Mouse (Mus musculus) cerebellum, adult (tissue): ENCODE results near the gene Calr.

Experiments used
- ATAC-seq: cut with Nextera tagmentation; 2 replicates; pipeline ENCODE4 v1.9.2; 2017; ENCODE audit warnings: mild to moderate bottlenecking, moderate library complexity, mixed read lengths; ENCODE audit not compliant: insufficient number of reproducible peaks, low FRiP score, low TSS enrichment

Calr gene

GRCm38 (mm10) chr8:84823653-84824052 is 23.1 kb downstream of the Calr start:
- ATAC-seq: peak; percentile 86

- no peak for ATAC-seq
These were observed 24.0 kb downstream of the Calr start, which contains the start of gene Dand5 for GRCm38 (mm10) chr8:84822723-84823122. Gene Dand5, minus strand, starts transcription at chr8:84822823.

DNA sequence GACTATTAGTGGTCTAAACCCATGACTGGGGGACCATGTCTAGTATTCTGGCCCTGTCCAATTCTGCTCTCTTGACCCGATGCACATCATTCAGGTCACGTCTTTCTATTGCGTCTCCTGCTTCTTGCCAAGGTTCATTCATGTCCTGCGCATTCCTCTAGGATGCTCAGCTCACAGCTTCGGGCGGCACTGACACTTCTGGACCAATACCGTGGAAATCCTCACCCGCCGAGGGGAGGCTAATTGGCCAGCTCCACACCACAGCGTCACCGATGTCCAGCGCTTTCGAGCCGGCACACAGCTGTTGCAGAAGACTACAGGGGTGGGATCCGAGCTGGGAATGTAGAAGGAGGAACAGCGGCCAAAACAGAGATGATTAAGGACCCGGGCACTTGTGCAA is 30.6 kb downstream of the Calr start:
- ATAC-seq: no peak

GRCm38 (mm10) chr8:84815547-84815946 is 31.2 kb downstream of the Calr start:
- peak; percentile 69 for ATAC-seq

DNA sequence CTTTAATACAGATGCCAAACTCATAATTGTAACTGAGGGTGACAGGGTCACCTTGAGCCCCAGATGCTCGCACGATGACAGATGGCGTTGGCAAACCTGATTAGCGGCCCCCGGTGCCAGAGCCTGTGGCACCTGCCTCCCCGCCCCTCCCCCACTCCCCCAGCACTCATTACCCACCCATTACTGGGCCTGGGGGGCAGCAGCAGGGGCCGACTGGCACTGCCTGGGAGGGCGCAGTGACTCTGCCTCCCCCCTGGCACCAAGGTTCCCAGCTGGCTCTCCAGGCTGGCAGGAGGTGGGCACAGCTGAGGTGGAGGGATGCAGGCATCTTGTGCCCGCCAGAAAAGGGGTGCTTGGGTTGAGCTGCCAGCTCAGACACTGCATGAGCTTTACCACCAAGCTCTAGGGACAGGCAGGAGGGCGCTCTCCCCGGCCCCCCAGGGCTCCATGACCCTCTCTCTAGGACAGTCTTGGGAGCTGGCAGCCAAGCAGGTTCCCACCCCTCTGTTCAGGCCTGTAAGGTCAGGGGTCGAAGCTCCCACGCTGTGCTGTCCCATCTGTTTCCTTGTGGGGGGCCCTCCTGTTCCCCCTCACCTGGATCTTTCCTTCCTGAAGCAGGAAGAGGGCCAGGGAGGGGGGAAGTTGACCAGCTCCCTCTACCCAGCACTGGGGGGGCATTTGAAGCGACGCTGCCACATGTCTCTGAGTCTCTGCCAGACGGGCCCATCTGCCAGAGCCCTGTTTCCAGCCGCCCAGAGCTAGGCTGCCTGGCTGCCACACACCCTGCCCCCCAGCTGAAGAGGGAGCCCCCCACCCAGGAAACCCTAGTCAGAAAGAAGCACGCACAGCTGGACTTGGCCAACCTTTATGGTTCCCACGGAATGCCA is 31.9 kb downstream of the Calr start:
- ATAC-seq: 0 out of 2 replicates have a peak, but pooled peaks have one; percentile 22

GRCm38 (mm10) chr8:84814240-84814554 is 32.5 kb downstream of the Calr start:
- ATAC-seq: no peak

GRCm38 (mm10) chr8:84813830-84814229 is 32.9 kb downstream of the Calr start:
- ATAC-seq: no peak

DNA sequence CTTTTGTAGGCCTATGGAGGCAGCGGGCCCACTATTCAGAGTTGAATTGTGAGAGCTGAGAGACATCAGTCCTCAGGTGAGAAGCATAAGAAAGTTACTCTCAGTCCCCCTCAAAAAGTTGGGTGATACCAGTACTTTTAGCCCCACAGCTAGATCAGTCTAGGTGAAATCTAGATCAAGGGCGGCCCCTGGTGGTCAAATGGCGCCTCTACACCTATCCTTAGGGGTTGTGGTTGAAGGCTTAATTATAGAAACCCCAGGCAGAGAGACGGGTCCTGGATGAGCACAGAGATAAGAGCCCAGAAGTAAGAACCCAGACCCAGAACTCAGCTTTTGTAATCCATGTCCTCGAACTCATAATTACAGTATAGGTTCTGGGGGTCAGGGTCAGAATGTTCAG is 33.7 kb downstream of the Calr start:
- ATAC-seq: 0 out of 2 replicates have a peak, but pooled peaks have one; percentile 8

DNA sequence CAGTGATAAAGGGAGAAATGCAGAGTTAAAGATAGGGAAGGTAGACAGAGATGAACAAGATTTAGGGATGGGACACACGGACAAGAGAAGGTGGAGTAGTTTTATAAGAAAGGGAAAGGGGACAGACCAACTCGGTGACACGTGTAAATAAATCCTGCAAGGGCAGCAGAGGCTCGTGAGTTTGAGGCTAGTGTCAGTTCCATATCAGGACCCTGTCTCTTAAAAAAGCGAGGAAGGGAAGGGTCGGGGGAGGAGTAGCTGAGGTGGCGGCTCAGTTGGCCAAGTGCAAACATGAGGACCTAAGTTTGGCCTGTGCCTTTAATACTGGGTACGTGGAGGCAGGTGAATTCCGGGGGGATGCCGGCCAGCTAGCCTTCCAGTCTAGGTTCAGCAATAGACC is 35.4 kb downstream of the Calr start:
- no peak for ATAC-seq

DNA sequence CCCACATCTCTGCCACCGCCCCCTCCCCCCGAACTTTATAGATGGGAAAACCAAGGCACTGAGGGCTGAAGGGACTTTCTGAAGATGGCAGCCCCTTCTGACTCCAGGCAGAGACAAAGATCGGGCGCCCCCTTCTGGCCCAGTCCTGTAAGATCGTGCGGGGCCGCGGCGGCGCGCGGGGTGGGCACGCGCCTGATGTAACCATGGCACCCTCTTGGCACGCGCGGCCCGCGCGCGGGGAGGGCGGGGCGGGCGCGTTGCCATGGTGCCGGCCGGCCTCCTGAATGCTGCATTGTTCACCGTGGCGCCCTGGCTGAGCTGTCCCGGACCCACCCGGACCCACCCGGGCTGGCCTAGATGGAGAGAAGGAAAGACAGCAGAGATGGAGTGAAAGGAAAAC is 35.8 kb downstream of the Calr start:
- peak; percentile 26 for ATAC-seq

DNA sequence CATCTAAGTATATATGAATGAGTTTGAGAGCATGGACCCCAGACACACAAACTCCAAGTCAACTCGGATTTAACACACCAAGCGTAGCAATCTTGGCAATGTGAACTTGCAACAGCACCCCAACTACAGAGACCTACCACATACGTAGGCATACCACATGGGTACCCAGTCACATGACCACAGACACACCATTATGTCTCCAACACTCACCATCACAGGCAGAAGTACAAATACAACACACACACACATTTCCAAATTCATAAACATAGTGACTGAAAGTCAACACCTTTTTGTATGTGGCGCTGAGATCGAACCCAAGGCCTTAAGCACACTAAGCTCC is 36.8 kb downstream of the Calr start:
- ATAC-seq: no peak

GRCm38 (mm10) chr8:84809109-84809940 is 37.4 kb downstream of the Calr start:
- no peak for ATAC-seq

DNA sequence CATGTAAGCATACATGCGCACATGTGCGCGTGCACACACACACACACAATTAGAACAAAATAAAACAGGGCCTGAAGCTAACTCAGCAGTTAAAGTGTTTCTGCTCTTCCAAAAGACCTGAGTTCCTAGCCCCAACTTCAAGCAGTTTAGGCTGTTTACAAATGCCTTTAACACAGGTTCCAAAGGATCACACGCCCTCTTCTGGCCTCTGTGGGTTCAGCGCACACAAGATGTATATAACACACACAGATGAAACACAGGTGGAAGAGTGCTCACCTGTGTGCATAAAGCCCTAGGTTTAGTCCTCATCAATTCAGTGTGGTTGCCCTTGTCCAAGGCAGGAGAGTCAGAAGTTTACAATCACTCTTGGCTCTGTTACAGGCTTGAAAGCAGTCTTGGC is 40.7 kb downstream of the Calr start:
- no peak for ATAC-seq

DNA sequence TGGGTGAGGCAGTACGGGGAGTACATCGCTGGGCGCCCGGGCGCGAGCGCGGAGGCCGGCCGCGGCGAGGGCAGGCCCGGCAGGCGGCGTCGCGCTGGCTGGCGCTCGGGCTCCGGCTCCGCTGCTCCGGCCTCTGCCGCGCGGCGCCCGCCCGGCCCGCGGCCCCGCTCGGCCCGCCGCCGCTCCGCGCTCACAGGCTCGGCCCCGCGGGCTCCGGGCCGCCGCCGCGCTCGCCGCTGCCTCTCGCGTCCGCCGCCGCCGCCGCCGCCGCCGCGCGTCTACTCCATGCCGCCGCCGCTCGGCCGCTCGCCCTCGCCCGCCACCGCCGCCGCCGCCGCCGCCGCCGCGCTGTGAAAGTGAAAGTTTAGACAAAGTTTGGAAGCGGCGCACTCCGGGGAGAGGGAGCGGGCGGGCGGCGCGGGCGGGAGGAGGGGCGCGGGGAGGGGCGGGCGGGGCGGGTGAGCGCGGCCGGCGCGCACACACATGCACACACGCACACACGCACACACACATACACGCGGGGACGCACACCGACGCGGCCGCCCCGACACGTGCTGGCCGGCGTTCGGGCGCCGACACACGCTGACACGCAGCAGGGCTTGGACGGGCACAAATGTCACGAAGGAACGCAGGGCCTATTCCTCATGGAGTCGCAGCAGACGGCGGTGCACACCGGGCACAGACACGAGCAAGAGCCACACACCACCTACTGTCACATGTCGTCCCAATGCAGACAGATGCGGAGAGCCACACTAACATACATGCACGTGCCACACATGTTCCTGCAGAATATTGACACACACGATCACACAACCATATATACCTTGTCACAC is 46.5 kb downstream of the Calr start, which contains the start of gene Nfix:
Gene Nfix (minus strand): TSS at position 346 of the 833 bp plus-strand sequence.
- ATAC-seq: no peak; the same call in 1 of the 2 replicates

DNA sequence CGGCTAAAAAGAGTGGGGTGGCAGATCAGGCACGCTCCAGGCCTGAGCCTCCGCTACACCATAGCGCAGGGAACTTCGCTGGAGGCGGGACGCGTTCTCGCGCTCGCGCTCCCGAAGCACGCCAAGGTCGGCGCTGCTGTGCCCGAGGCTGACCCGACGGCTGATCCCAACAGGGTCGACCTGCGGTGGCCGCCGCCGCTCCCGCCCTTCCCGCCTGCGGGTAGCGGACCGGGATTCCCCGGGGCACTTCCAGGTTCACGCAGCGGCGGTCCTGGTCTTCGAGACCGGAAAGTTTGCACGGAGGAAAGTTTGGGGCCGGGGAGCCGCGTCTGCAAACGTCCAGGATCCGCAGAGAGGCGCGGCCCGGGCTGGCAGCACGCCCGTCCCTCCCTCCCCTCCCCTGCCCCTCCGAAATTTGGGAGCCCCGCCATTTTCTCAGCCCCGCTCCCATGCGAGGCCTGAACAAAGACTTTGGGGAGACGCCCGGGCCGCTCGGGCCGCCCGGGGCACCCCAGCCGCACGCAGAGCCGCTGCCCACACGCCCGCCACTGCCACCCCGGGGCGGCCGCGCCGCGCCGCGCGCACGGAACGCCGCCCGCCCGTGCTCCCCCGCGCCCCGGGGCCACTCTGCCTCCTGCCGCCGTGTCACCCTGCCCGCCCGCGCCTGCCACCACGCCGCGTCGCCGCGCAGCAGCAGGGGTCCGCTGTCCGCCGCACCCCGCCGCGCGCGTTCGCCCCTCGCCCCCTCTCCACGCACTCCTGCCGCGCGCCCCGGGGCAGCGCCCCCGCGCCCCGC is 47.4 kb downstream of the Calr start:
- no peak for ATAC-seq

DNA sequence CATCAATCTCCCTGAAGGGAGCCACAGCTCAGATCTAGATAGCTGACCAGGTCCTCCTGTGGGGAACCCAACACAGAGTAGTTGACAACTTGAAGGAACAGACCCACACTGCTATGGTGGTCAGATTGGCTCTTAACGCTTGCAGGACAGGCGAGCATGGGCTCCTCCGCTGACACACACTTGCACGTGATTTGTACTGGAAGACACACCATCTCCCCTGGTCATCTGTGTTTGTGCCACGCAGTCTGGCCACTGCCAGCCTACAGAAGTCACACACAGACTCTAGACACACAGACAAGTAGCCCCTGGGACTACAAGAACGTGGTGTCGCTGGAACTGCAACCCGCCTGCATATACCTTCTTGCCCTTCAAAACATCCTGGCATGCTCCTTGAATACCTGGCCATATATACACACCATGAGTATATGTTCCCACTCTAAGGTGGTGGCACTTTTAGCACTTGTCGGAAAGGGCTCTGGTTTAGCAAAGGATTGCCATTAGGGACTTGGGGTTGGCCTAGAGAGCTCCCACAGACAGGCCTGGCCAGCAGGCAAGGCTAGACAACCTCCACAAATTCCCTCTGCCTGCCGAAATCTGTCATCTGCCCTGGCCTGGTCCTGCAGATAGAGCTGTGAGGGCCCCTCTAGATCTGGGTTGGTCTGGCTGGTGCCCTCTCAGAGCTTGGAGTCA is 48.1 kb downstream of the Calr start:
- no peak for ATAC-seq

GRCm38 (mm10) chr8:84797971-84798370 is 48.8 kb downstream of the Calr start:
- ATAC-seq: no peak

- no peak for ATAC-seq
These were observed 49.4 kb downstream of the Calr start for GRCm38 (mm10) chr8:84797256-84797797.

DNA sequence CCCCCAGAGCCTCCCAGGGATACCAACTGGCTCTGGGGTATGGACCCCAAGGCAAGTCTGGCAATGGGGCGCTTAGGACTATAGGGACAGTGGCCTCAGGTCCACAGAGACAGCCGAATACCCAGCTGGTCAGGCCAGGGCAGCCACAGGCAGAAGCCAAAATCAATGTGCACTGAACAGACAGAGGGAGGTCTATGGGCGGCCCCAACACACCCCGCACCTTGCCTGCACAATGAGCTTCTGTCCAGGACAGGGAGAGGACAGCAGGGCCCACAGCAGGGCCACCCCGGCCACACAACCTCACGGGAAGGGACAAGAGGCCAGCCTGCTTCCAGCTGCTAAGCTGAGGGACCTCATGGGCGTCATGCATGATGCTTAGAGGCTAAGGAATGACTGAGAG is 52.2 kb downstream of the Calr start:
- ATAC-seq: peak; percentile 28; the same call in 1 of the 2 replicates
